Mouse (Mus musculus): ENCODE results near the gene Slc39a11. TPM values are rescaled to one million over a fixed set of nuclear protein-coding genes. Genes with fewer than 3 reads are reported as not detected.

Gene Slc39a11
- total RNA-seq, 4 experiments from 2014 or later = 14.6 to 16.7 (median 16.2) TPM

DNA sequence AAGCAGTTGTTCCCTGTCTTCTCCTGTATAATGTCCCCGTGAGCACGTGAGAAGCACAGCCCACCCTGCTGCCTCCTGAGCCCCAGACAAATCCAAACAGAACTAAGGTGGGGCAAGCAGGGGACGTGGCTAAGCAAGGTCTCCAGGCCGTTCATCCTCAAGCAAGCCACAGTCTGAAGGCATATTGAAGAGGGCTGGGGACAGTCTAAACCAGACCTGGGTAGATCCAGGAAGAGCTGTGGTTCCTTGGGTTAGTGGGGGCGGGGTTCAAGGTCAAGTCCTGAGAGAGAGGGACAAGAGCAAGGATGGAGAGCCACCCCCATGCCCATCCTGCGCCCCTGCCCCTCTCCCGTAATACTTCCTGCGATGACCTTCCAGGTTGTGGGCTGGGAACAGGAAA lies 452.3 kb downstream of the Slc39a11 start:
- no peak for DNase-seq (ENCODE audit: low spot score in 2 of 2)

DNA sequence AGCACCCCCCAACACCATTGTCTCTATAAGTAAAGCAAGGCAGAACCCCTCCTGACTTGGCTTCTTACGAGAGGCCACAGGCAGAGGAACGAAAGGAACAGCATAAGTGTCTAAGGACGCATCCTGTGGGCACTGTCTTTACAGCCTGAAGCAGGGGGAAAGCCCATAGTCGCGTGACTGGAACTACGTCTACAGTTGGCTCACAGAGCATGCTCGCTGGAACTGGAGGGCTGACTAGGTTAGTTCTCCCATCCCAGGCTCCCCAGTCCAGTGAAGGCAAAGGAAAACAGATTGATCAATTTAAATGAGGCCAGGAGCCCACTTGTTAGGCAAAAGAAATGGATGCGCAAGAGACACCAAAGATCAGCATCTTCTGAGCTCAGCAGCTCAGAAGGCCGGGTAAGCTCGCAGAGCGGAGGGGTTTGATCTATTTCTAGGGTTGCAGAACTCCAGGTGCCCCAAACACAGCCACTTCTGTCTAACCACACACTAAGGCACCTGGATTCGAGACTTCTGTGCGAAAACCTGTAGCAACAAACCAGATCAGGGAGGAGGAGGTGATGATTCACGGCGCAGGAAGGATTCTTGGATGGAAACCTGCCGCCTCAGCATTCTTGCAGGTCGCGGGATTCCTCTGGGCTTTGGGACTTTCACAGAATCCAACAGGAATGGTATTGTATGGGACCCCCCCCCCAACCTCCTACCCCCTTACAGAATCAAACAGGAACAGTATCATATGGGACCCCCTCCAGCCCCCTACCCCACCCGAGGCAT lies 453.5 kb downstream of the Slc39a11 start:
- DNase-seq (ENCODE audit: low spot score in 2 of 2) = no peak

Other genes starting within 250 kb of the Slc39a11 start
- gene Sstr2, start 30.7 kb downstream of the Slc39a11 start, total RNA-seq (2022) = 10 to 100 TPM; 26.8 to 31.0 (median 29.2) TPM
- 10 to 100 TPM; 42.7 to 51.9 (median 47.0) TPM for gene Cog1, start 910 bp downstream of the Slc39a11 start, total RNA-seq (2022)
- 10 to 100 TPM; 27.9 to 31.5 (median 29.3) TPM for gene Fam104a, start 34.1 kb upstream of the Slc39a11 start, total RNA-seq (2022)
- gene D11Wsu47e, start 34.3 kb upstream of the Slc39a11 start, total RNA-seq (2022) = 10 to 100 TPM; 11.4 to 15.4 (median 12.8) TPM
- gene Cpsf4l, start 59.9 kb upstream of the Slc39a11 start, total RNA-seq (2022) = under 1 TPM in 2 of 4 experiments, not detected in 2; 0.35 to 0.76 TPM
- 10 to 100 TPM; 30.5 to 32.6 (median 31.8) TPM for gene Cdc42ep4, start 101.8 kb upstream of the Slc39a11 start, total RNA-seq (2022)